Mouse (Mus musculus) forebrain, embryonic 16.5 days (tissue): Measurements from ENCODE around the gene Gm21987. TPM values are rescaled to one million over a fixed set of nuclear protein-coding genes. Genes with fewer than 3 reads are reported as not detected.
A peak's percentile ranks its signal among the peaks of the same experiment; 100 is the strongest.
"Not testable (repeated sequence)": the region's sequence is repeated elsewhere in the genome, so short reads cannot be mapped to it uniquely, and the experiment has no call there.

Source experiments
- ATAC-seq: fragments of 200-750 bp; cut with Nextera tagmentation; 2 replicates; pipeline ENCODE4 v1.8.0; 2017; ENCODE audit warnings: mild to moderate bottlenecking, moderate library complexity
- H3K27ac ChIP-seq: fragments of 300-500 bp; sonication (generic); 2 replicates; pipeline ENCODE4 v1.5.1; 2014; ENCODE audit warnings: low read length, control low read depth
- H3K27me3 ChIP-seq: fragments of 300-500 bp; sonication (generic); replicated peaks from 2 replicates; pipeline ENCODE4 v1.6.1; 2014; ENCODE audit warnings: low read length; ENCODE audit not compliant: control insufficient read depth, insufficient read depth
- H3K36me3 ChIP-seq: fragments of 300-500 bp; sonication (generic); 2 replicates; pipeline ENCODE4 v1.6.1; 2014; ENCODE audit not compliant: control insufficient read depth, insufficient read depth
- H3K4me1 ChIP-seq: fragments of 300-500 bp; sonication (generic); replicated peaks from 2 replicates; pipeline ENCODE4 v1.6.1; 2014; ENCODE audit warnings: low read length; ENCODE audit not compliant: control insufficient read depth, insufficient read depth
- H3K4me2 ChIP-seq: fragments of 300-500 bp; sonication (generic); 2 replicates; pipeline ENCODE4 v1.6.1; 2014; ENCODE audit warnings: mild to moderate bottlenecking, low read length, control low read depth
- H3K4me3 ChIP-seq: fragments of 300-500 bp; sonication (generic); replicated peaks from 2 replicates; pipeline ENCODE4 v1.5.1; 2014; ENCODE audit warnings: mild to moderate bottlenecking, low read length, control low read depth
- H3K9ac ChIP-seq: fragments of 300-500 bp; sonication (generic); replicated peaks from 2 replicates; pipeline ENCODE4 v1.6.1; 2014; ENCODE audit warnings: low read depth, low read length, control low read depth
- H3K9me3 ChIP-seq: fragments of 300-500 bp; sonication (generic); 2 replicates; pipeline ENCODE4 v1.6.1; 2016; ENCODE audit warnings: low read length; ENCODE audit not compliant: control insufficient read depth
- WGBS: fragments of 180-500 bp; shearing (Covaris S2); extraction: QIAGEN DNeasy Blood & Tissue Kit; methylation state at CpG from one replicate; pipeline ENCODE4 v1.1.7; 2014; 5-methylcytosine and 5-hydroxymethylcytosine counted together
- polyA plus RNA-seq: library from polyadenylated mRNA; unstranded; fragments of >200 nt; fragmentation: Nextera tagmentation; extraction: Ambion mirVana; gene quantifications from 2 replicates; pipeline ENCODE4 v1.2.1, GENCODE M21; 2015

Gm21987 gene
- polyA plus RNA-seq, 1 experiment from 2014 or later, result not detected

DNA sequence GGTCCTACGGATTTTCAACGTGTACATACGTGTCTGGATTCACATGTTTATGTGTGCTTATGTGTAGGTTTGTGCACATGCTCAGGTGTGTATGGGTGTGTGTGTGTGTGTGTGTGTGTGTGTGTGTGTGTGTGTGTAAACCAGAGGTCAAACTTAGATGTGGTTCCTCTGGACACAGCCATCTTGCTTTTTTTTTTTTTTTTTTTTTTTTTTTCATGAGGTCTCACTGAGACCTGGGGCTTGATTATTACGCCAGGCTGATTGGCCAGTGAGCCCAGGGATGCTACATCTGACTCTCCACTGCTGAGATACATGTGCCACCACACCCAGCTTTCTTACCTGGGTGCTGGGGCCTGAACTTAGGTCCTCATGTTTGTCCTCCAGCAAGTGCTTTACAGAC is 27.8 kb upstream of the Gm21987 start:
- Histone ChIP-seq H3K4me2 (no peak overlapping the region), H3K9me3 (no peaks in the 10 kb centered on the region), H3K27me3 (no peaks in the 10 kb centered on the region), H3K4me3 (no peak overlapping the region), H3K27ac (no peak overlapping the region), H3K4me1 (no peaks in the 10 kb centered on the region), H3K9ac (no peak overlapping the region), H3K36me3 (no peaks in the 10 kb centered on the region)
- ATAC-seq, result no peak
- 90% methylated on average over 4 of the region's 4 CpGs for WGBS

DNA sequence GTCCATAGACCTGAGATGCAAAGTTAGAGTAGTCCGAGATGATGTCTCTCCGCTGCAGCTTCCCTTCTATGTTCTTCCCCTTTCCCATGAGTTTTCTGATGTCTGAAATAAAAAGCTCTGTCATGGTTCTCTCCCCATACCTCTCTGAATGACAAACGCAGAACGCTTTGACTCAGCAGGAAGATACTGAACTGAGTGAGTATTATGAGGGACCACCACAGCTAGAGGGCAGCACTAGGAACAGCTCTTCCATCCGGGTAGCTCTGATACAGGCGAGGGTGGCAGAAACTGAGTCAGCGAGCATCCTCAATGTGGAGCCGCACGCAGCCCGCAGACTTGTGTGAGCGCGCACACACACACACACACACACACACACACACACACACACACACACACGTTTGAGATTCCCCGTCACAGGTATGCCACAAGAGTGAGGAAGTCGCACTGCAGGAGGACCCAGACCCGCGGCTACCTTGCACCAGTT is 25.3 kb upstream of the Gm21987 start:
- Histone ChIP-seq H3K4me1 (no peaks in the 10 kb centered on the region), H3K9ac (0 out of 2 replicates have a peak overlapping the region, but pooled peaks have one; percentile 45), H3K27ac (no peak overlapping the region), H3K9me3 (no peaks in the 10 kb centered on the region), H3K36me3 (no peaks in the 10 kb centered on the region), H3K4me2 (peak overlapping the region; percentile 48), H3K4me3 (peak overlapping the region; percentile 25), H3K27me3 (no peaks in the 10 kb centered on the region)
- ATAC-seq, result peak; percentile 93
- 23% methylated on average over 17 of the region's 17 CpGs for WGBS

DNA sequence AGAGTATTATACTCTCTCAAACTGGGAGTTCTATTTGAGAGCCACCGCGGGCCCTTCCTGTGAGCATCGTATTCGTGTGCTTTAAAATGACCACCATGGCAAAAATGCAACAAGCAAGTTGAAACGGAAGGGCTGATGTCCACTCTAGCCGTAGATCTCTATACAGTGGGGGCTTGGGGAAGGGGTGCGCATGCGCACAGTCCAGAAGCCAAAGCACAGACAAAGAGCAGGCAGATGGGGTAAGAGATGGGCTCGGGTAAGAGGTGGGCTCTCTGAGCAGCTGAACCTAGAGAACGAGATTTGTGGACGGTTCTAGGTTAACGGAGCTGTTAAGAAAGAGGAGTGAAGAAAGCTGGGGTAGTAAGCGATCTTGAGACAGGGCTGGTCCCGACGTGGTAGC is 22.5 kb upstream of the Gm21987 start:
- H3K9me3 ChIP-seq, result no peaks in the 10 kb centered on the region
- H3K4me3 ChIP-seq, result no peak overlapping the region
- H3K4me1 ChIP-seq, result no peaks in the 10 kb centered on the region
- H3K27me3 ChIP-seq, result no peaks in the 10 kb centered on the region
- H3K27ac ChIP-seq, result no peak overlapping the region
- H3K9ac ChIP-seq, result no peak overlapping the region
- no peak for ATAC-seq
- 95% methylated on average over 15 of the region's 15 CpGs for WGBS
- H3K4me2 ChIP-seq, result no peak overlapping the region
- no peaks in the 10 kb centered on the region for H3K36me3 ChIP-seq

DNA sequence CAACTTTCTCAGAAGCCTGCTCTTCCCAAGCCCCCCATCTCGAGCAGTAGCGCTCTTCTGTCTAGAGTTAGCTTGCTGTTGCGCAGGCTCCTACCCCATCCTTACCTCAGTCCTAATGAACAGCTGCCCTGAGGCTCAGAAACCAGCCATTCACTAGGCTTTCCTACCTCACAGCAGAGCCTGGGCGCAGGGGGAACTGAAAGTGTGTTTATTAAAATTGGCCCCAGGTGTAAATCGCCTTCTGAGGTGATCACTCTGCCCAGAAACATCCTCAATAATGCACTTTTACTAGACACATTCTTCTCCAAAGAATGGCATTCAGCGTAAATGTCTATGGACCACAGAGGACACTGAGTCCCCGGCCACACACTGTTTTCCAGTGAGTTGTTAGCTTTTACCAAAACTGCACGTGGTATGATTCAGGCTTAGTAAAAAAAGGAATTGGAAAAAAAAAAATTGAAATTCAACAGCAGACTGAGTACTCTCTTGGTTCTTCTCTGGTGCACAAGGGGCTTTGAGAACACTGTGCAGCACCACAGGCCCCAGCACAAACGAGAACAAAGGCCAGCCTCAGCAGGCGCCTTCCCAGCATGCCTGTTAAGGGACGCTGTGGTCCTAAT is 20.0 kb upstream of the Gm21987 start:
- 79% methylated on average over 11 of the region's 11 CpGs for WGBS
- Histone ChIP-seq H3K4me2 (no peak overlapping the region), H3K27me3 (no peaks in the 10 kb centered on the region), H3K36me3 (no peaks in the 10 kb centered on the region), H3K9me3 (no peaks in the 10 kb centered on the region), H3K4me1 (no peaks in the 10 kb centered on the region), H3K27ac (no peak overlapping the region), H3K4me3 (no peak overlapping the region), H3K9ac (no peak overlapping the region)
- ATAC-seq, result no peak

DNA sequence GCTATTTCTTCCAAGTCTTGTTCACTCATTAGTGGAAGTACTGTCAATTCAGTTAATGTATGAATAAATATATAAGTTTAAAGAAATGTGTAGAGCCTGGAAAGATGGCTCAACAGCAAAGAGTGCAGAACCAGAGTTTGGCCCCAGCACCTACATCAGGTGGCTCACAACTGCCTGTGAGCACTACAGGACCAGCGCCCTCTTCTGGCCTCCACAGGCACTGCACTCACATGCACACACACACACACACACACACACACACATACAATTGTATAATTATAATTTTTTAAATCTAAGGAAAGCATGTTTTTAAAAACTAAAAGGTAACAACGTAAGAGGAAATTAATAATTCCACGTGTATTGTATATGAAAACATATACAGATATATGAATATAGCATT is 17.5 kb upstream of the Gm21987 start:
- no peak overlapping the region for H3K4me3 ChIP-seq
- H3K27ac ChIP-seq, result no peak overlapping the region
- no peak overlapping the region for H3K4me2 ChIP-seq
- ATAC-seq, result no peak
- H3K9me3 ChIP-seq, result no peaks in the 10 kb centered on the region
- 91% methylated on average over 3 of the region's 3 CpGs for WGBS
- H3K36me3 ChIP-seq, result no peaks in the 10 kb centered on the region
- no peaks in the 10 kb centered on the region for H3K27me3 ChIP-seq
- no peaks in the 10 kb centered on the region for H3K4me1 ChIP-seq
- H3K9ac ChIP-seq, result no peak overlapping the region

DNA sequence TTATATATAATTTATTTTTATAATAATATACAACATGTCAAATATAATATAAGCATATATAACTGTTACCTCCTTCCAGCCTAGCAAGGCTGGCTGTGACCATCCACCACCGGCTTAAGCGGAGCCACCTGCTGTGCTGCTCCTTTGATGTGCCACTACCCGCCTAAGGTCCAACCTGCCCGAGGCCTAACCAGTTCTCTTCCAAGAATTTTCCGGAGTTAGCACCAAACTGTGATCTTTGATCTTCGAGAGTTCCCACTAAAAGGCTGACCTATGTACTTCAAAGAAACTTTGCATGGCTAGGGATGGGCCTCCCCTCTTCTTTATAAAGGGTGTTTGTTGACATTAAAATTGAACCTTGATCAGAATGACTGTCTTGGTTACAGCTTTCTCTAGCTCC is 12.4 kb upstream of the Gm21987 start:
- WGBS, result 38% methylated on average over 6 of the region's 6 CpGs
- Histone ChIP-seq H3K4me2 (no peak overlapping the region), H3K27ac (no peak overlapping the region), H3K9ac (no peak overlapping the region), H3K9me3 (no peaks in the 10 kb centered on the region), H3K36me3 (no peaks in the 10 kb centered on the region), H3K4me1 (no peaks in the 10 kb centered on the region), H3K27me3 (no peaks in the 10 kb centered on the region), H3K4me3 (no peak overlapping the region)
- ATAC-seq, result no peak

DNA sequence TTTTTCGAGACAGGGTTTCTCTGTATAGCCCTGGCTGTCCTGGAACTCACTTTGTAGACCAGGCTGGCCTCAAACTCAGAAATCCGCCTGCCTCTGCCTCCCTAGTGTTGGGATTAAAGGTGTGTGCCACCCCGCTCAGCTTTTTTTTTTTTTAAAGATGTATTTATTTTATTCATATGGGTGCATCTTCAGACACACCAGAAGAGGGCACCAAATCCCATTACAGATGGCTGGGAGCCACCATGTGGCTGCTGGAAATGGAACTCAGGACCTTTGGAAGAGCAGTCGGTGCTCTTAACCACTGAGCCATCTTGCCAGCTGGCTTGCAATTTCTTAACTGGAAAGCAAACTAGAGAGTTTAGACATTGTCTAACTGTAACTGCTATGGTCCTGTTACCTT is 8.8 kb upstream of the Gm21987 start:
- 91% methylated on average over 4 of the region's 4 CpGs for WGBS
- not testable (repeated sequence) for ATAC-seq, H3K27me3 ChIP-seq

DNA sequence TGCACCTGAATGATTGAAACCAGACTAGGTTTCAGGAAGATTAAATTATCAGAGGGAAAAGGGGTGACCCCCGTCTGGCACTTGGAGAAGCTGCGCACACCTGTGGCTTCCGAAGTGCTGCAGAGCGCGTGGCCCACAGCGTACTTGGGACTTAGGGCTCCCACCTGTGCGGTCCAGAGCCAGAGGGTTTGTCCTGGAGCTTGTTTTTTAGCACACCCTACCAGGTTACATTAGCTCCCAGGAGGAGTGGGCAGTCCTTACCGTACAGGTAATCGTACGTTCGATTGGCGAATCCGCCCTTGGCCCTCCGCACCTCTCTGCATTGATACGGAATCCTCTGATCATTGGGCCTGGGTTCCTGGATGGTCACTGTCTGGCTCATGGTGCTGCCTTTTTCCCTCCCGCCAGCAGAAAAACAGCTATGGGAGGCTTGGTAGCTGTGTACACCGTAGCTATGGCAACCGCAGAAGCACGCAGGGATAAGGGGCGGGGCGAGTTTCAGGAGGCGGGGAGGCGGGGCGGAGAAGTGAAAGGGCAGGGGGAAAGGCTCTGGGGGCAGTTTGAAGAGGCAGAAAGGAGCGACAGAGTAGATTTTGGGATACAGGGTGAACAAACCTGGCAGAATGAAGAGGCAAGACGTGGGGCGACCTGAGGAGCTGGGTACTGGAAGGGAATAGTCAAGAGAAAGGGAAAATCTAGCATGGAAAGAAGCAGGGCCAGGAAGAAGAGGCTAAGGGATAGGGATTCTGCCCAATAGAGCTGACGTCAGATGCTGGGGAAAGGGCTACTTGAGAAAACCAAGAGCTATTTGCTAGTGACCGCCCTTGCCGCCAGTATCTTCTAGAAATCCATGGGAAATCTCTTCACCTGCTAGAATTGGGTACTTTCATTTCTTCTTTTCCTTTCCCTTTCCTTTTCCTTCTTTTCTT is 5.2 kb upstream of the Gm21987 start, which contains the start of gene Maats1:
Gene Maats1, minus strand, starts transcription at position 748 of the 929 bp plus-strand sequence.
- Histone ChIP-seq H3K9ac (peak within 1 kb of the TSS; percentile 41), H3K4me2 (peak within 1 kb of the TSS; percentile 61), H3K4me3 (peak within 1 kb of the TSS; percentile 43), H3K27ac (no peak within 1 kb of the TSS), H3K36me3 (no peaks in the 10 kb centered on the region), H3K4me1 (peaks cover 10% of the 10 kb centered on the region), H3K27me3 (no peaks in the 10 kb centered on the region), H3K9me3 (no peaks in the 10 kb centered on the region)
- peak; percentile 93 for ATAC-seq
- WGBS, result 7% methylated on average over 30 of the region's 30 CpGs

More for the DNA sequence above, 8.8 kb upstream of the Gm21987 start:
- not testable (repeated sequence) for H3K9me3 ChIP-seq, H3K4me1 ChIP-seq, H3K4me3 ChIP-seq, H3K9ac ChIP-seq, H3K4me2 ChIP-seq, H3K27ac ChIP-seq, H3K36me3 ChIP-seq

DNA sequence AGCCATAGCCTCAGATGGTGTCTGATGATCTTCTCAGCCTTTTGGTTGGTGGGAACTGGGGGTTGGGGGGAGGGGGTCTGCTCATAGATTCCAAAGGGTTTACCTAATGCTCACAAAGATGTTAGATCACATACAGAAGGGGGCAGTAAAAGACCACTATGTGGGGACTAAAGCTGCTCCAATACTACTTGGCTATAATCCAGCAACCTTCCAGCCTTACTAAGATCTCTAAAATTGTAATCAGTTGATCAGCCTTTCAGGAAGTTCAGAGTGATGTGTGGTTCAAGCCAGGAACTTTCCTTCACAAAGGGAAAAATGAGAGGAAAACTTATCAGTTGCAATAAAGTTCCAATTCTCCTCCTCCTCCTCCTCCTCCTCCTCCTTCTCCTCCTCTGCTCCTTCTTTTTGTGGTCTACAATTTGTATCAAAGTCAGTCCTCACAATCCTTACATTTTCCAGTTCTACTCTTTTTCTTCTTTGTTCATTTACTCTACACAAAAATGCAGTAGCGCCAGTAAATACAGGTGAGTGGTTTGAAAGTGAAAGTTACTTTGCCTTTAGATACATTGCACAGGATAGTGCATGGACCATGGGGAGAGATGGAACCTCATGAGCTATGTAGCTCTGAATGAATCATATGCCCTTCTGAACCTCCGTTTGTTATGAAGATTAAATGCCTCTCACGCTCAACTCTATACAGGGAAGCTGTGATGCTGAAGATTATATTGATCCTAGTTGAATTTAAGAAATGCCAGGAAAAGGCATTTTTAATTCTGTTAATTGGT is 1.7 kb upstream of the Gm21987 start:
- H3K4me2 ChIP-seq, result no peak overlapping the region
- no peak overlapping the region for H3K9ac ChIP-seq
- H3K36me3 ChIP-seq, result peaks cover 4% of the 10 kb centered on the region
- no peaks in the 10 kb centered on the region for H3K27me3 ChIP-seq
- H3K4me3 ChIP-seq, result no peak overlapping the region
- H3K4me1 ChIP-seq, result peaks cover 18% of the 10 kb centered on the region
- no peak for ATAC-seq
- WGBS, result 80% methylated on average over 3 of the region's 3 CpGs
- H3K9me3 ChIP-seq, result no peaks in the 10 kb centered on the region
- H3K27ac ChIP-seq, result no peak overlapping the region
